Mouse (Mus musculus): Measurements from ENCODE around the gene Clpb. TPM values are rescaled to one million over a fixed set of nuclear protein-coding genes. Genes with fewer than 3 reads are reported as not detected.
"Not testable (repeated sequence)": the region's sequence is repeated elsewhere in the genome, so short reads cannot be mapped to it uniquely, and the experiment has no call there.

Clpb gene
- 10 to 100 TPM; 51.0 to 51.9 TPM for total RNA-seq (2021)

- intact Hi-C loops (cut with DNase I) = no loop called here
- DNase-seq (ENCODE audit: low spot score in 2 of 2) = peak; percentile 94 to 98
Measured at GRCm38 (mm10) chr7:101663514-101664159, at the start of gene Clpb. Clpb (plus strand) TSS chr7:101663633.

- intact Hi-C loops (cut with DNase I) = no loop called here
- DNase-seq (ENCODE audit: low spot score in 2 of 2) = no peak
Measured at GRCm38 (mm10) chr7:101615406-101615805, 48.0 kb upstream of the Clpb start.

- intact Hi-C loops (cut with DNase I) = no loop called here
- DNase-seq (ENCODE audit: low spot score in 2 of 2) = no peak
Measured at GRCm38 (mm10) chr7:101616136-101616835, 47.1 kb upstream of the Clpb start.

GRCm38 (mm10) chr7:101617438-101618165 is 45.8 kb upstream of the Clpb start:
- peak; percentile 60 to 94 for DNase-seq (ENCODE audit: low spot score in 2 of 2)
- intact Hi-C loops (cut with DNase I) = loop anchor here (1.0 to 2.0 kb wide), 2 partner anchors 76 to 205 kb away; no protein-coding TSS in a partner anchor

- no peak for DNase-seq (ENCODE audit: low spot score in 2 of 2)
- intact Hi-C loops (cut with DNase I) = loop anchor here (1.0 to 2.0 kb wide), 2 partner anchors 77 to 205 kb away; no protein-coding TSS in a partner anchor
Measured at GRCm38 (mm10) chr7:101618273-101618672, 45.2 kb upstream of the Clpb start.

- intact Hi-C loops (cut with DNase I) = loop anchor here (2.0 kb wide), 1 partner anchor 170 kb away; no protein-coding TSS in a partner anchor
- peak; percentile 74 to 84 for DNase-seq (ENCODE audit: low spot score in 2 of 2)
Measured at GRCm38 (mm10) chr7:101620373-101620772, 43.1 kb upstream of the Clpb start.

GRCm38 (mm10) chr7:101621861-101622260 is 41.6 kb upstream of the Clpb start:
- intact Hi-C loops (cut with DNase I) = loop anchor here (2.0 kb wide), 1 partner anchor 171 kb away; no protein-coding TSS in a partner anchor

GRCm38 (mm10) chr7:101624283-101624682 is 39.1 kb upstream of the Clpb start:
- intact Hi-C loops (cut with DNase I) = no loop called here
- no peak for DNase-seq (ENCODE audit: low spot score in 2 of 2)

More at GRCm38 (mm10) chr7:101621861-101622260, 41.6 kb upstream of the Clpb start:
- not testable (repeated sequence) for DNase-seq (ENCODE audit: low spot score in 2 of 2)

- intact Hi-C loops (cut with DNase I) = not testable (repeated sequence)
Measured at GRCm38 (mm10) chr7:101627166-101627565, 36.3 kb upstream of the Clpb start.

GRCm38 (mm10) chr7:101628481-101628880 is 35.0 kb upstream of the Clpb start:
- DNase-seq (ENCODE audit: low spot score in 2 of 2) = no peak
- intact Hi-C loops (cut with DNase I) = no loop called here

More at GRCm38 (mm10) chr7:101627166-101627565, 36.3 kb upstream of the Clpb start:
- DNase-seq (ENCODE audit: low spot score in 2 of 2) = not testable (repeated sequence)

GRCm38 (mm10) chr7:101633629-101634177 is 29.7 kb upstream of the Clpb start:
- intact Hi-C loops (cut with DNase I) = no loop called here
- no peak for DNase-seq (ENCODE audit: low spot score in 2 of 2)

- intact Hi-C loops (cut with DNase I) = no loop called here
Measured at GRCm38 (mm10) chr7:101634513-101634912, 28.9 kb upstream of the Clpb start.

GRCm38 (mm10) chr7:101636056-101636455 is 27.4 kb upstream of the Clpb start:
- intact Hi-C loops (cut with DNase I) = no loop called here
- no peak for DNase-seq (ENCODE audit: low spot score in 2 of 2)

More at GRCm38 (mm10) chr7:101634513-101634912, 28.9 kb upstream of the Clpb start:
- DNase-seq (ENCODE audit: low spot score in 2 of 2) = no peak

GRCm38 (mm10) chr7:101643879-101644278 is 19.6 kb upstream of the Clpb start:
- intact Hi-C loops (cut with DNase I) = no loop called here
- no peak for DNase-seq (ENCODE audit: low spot score in 2 of 2)

- no peak for DNase-seq (ENCODE audit: low spot score in 2 of 2)
- intact Hi-C loops (cut with DNase I) = loop anchor here (5.0 kb wide), 1 partner anchor 428 kb away; no protein-coding TSS in a partner anchor
Measured at GRCm38 (mm10) chr7:101649729-101650128, 13.7 kb upstream of the Clpb start.

- intact Hi-C loops (cut with DNase I) = loop anchor here (5.0 kb wide), 1 partner anchor 427 kb away; no protein-coding TSS in a partner anchor
- no peak for DNase-seq (ENCODE audit: low spot score in 2 of 2)
Measured at GRCm38 (mm10) chr7:101650565-101650964, 12.9 kb upstream of the Clpb start.

- DNase-seq (ENCODE audit: low spot score in 2 of 2) = peak; percentile 79 to 84
- intact Hi-C loops (cut with DNase I) = loop anchor here (5.0 kb wide), 1 partner anchor 424 kb away; no protein-coding TSS in a partner anchor
Measured at GRCm38 (mm10) chr7:101653681-101654209, 9.7 kb upstream of the Clpb start.

GRCm38 (mm10) chr7:101654936-101655335 is 8.5 kb upstream of the Clpb start:
- intact Hi-C loops (cut with DNase I) = loop anchor here (5.0 kb wide), 1 partner anchor 422 kb away; no protein-coding TSS in a partner anchor

GRCm38 (mm10) chr7:101662006-101662405 is 1.4 kb upstream of the Clpb start:
- intact Hi-C loops (cut with DNase I) = no loop called here
- DNase-seq (ENCODE audit: low spot score in 2 of 2) = no peak

More at GRCm38 (mm10) chr7:101654936-101655335, 8.5 kb upstream of the Clpb start:
- no peak for DNase-seq (ENCODE audit: low spot score in 2 of 2)

Data from left cerebral cortex, postnatal 25 days (tissue).